Mouse (Mus musculus) ES-Bruce4 (cell line): ENCODE results near the gene Tmem144.

ENCODE experiments used
- CTCF ChIP-seq: IDR thresholded peaks from one replicate; pipeline ENCODE4 v1.8.1; 2011; ENCODE audit warnings: low read depth, low read length
- EP300 ChIP-seq: IDR thresholded peaks from 2 replicates; pipeline ENCODE4 v1.6.1; 2011; ENCODE audit warnings: low read depth, low read length; ENCODE audit not compliant: insufficient read depth
- POLR2A ChIP-seq: IDR thresholded peaks from one replicate; pipeline ENCODE4 v1.8.1; 2011; ENCODE audit warnings: low read length; ENCODE audit not compliant: insufficient read depth

- TF ChIP-seq CTCF (no peak), EP300 (no peak), POLR2A (no peak)
These were observed 79.9 kb downstream of the Tmem144 start for GRCm38 (mm10) chr3:79772701-79773100.
